ENCODE assay signal across 8 mouse cellular contexts in genomic region chr10:128084160-128084559, GRCm38 (mm10). TPM values are rescaled to one million over a fixed set of nuclear protein-coding genes. Genes with fewer than 3 reads are reported as not detected.
DNase-seq lines count a peak whose midpoint lies in the region; ATAC-seq and TF ChIP-seq lines count a peak whose summit lies in the region.

No protein-coding gene starts in this region.

- peak overlapping the region; percentile 73 for H3K4me2 ChIP-seq in lung, embryonic 16.5 days (ENCODE audit: low read depth, low read length)
- H3K4me2 ChIP-seq in embryonic facial prominence, embryonic 12.5 days (replicated peaks), result peak overlapping the region; percentile 79
- H3K4me2 ChIP-seq in intestine, embryonic 16.5 days (ENCODE audit: low read depth, low read length), result peak overlapping the region; percentile 75

- ATAC-seq in lung, embryonic 16.5 days (ENCODE audit: low read depth), result no peak
- no peak for ATAC-seq in embryonic facial prominence, embryonic 12.5 days (ENCODE audit: insufficient number of reproducible peaks, insufficient read depth, low FRiP score, low TSS enrichment)
- no peak for ATAC-seq in intestine, embryonic 16.5 days
- ATAC-seq in inflammation-experienced regulatory T-cells, adult 6 months, result no peak
- no peak for ATAC-seq in activated CD4-positive, CD25-positive, alpha-beta regulatory T cell, adult 4 months

- peaks cover 9% of the 10 kb centered on the region; the same call in 1 of the 2 replicates for H3K4me1 ChIP-seq in lung, embryonic 16.5 days (replicated peaks; ENCODE audit: control insufficient read depth, insufficient read depth, low read length)
- peaks cover 16% of the 10 kb centered on the region for H3K4me1 ChIP-seq in embryonic facial prominence, embryonic 12.5 days
- peaks cover 8% of the 10 kb centered on the region for H3K4me1 ChIP-seq in intestine, embryonic 16.5 days (ENCODE audit: control insufficient read depth, insufficient read depth, low read length)
- H3K4me1 ChIP-seq in olfactory bulb, adult 2 months (ENCODE audit: control insufficient read depth, insufficient read depth, low read length), result peaks cover 9% of the 10 kb centered on the region; the same call in 1 of the 2 replicates

- H3K27ac ChIP-seq in lung, embryonic 16.5 days (ENCODE audit: low read length), result peak overlapping the region; percentile 83
- no peak overlapping the region for H3K27ac ChIP-seq in embryonic facial prominence, embryonic 12.5 days
- H3K27ac ChIP-seq in intestine, embryonic 16.5 days (ENCODE audit: low read length), result peak overlapping the region; percentile 72
- H3K27ac ChIP-seq in olfactory bulb, adult 2 months (ENCODE audit: insufficient read depth, low read depth, low read length), result peak overlapping the region; percentile 100; the same call in 1 of the 2 replicates

- no peak for TF ChIP-seq CTCF in olfactory bulb, adult 2 months (IDR thresholded peaks at IDR 0.05; ENCODE audit: insufficient read depth, low read depth, low read length)

- 0% methylated on average over 3 of the region's 3 CpGs for WGBS in lung, embryonic 16.5 days
- 4% methylated on average over 3 of the region's 3 CpGs for WGBS in embryonic facial prominence, embryonic 12.5 days
- 3% methylated on average over 3 of the region's 3 CpGs for WGBS in intestine, embryonic 16.5 days
- WGBS in olfactory bulb, adult 2 months, result under 1% methylated on average over 3 of the region's 3 CpGs

- H3K27me3 ChIP-seq in lung, embryonic 16.5 days (ENCODE audit: control insufficient read depth, insufficient read depth, low read depth, low read length), result no peaks in the 10 kb centered on the region
- H3K27me3 ChIP-seq in embryonic facial prominence, embryonic 12.5 days, result no peaks in the 10 kb centered on the region
- H3K27me3 ChIP-seq in intestine, embryonic 16.5 days (replicated peaks; ENCODE audit: control insufficient read depth, insufficient read depth, low read length), result no peaks in the 10 kb centered on the region

- H3K9ac ChIP-seq in lung, embryonic 16.5 days (ENCODE audit: low read length), result peak overlapping the region; percentile 99
- H3K9ac ChIP-seq in embryonic facial prominence, embryonic 12.5 days, result peak overlapping the region; percentile 99
- H3K9ac ChIP-seq in intestine, embryonic 16.5 days (ENCODE audit: low read depth, low read length), result peak overlapping the region; percentile 82

- H3K4me3 ChIP-seq in lung, embryonic 16.5 days (ENCODE audit: low read length), result peak overlapping the region; percentile 100
- peak overlapping the region; percentile 95 for H3K4me3 ChIP-seq in embryonic facial prominence, embryonic 12.5 days
- peak overlapping the region; percentile 81 for H3K4me3 ChIP-seq in intestine, embryonic 16.5 days (ENCODE audit: low read length)
- H3K4me3 ChIP-seq in olfactory bulb, adult 2 months (ENCODE audit: insufficient read depth, low read depth, low read length), result peak overlapping the region; percentile 96

- no peak for DNase-seq in lung, postnatal 10 days
- no peak for DNase-seq in layer of hippocampus, adult 11-12 months (ENCODE audit: low spot score)

- peaks cover 39% of the 10 kb centered on the region for H3K36me3 ChIP-seq in lung, embryonic 16.5 days (ENCODE audit: control insufficient read depth, insufficient read depth, low read length)
- peaks cover 47% of the 10 kb centered on the region for H3K36me3 ChIP-seq in embryonic facial prominence, embryonic 12.5 days
- peaks cover 24% of the 10 kb centered on the region for H3K36me3 ChIP-seq in intestine, embryonic 16.5 days (ENCODE audit: control insufficient read depth, insufficient read depth, low read length)

- H3K9me3 ChIP-seq in lung, embryonic 16.5 days (ENCODE audit: control insufficient read depth, low read length), result no peaks in the 10 kb centered on the region
- no peaks in the 10 kb centered on the region for H3K9me3 ChIP-seq in embryonic facial prominence, embryonic 12.5 days
- H3K9me3 ChIP-seq in intestine, embryonic 16.5 days (ENCODE audit: control insufficient read depth, low read length), result no peaks in the 10 kb centered on the region

- TF ChIP-seq POLR2A in olfactory bulb, adult 2 months (IDR thresholded peaks at IDR 0.05; ENCODE audit: insufficient read depth, low read depth, low read length), result no peak

RNA-seq across cellular contexts. Expression of gene Atp5b, which starts 1.1 kb away (rescaled TPM):
- 2,116 and 2,117 TPM in 2 replicates for polyA plus RNA-seq in lung, embryonic 16.5 days (2015; fragmentation: Nextera tagmentation; extraction: Ambion mirVana)
- 1,967 TPM in 2 replicates for polyA plus RNA-seq in embryonic facial prominence, embryonic 12.5 days (2016; fragmentation: Nextera tagmentation; extraction: Ambion mirVana)
- 3,551 and 3,599 TPM in 2 replicates for polyA plus RNA-seq in intestine, embryonic 16.5 days (2015; fragmentation: Nextera tagmentation; extraction: Ambion mirVana)
- 323 and 1,263 TPM in 2 replicates for polyA plus RNA-seq in olfactory bulb, adult 2 months (2012; ENCODE audit: insufficient read depth, insufficient read length, low replicate concordance, missing spikeins)
- 100 to 1,000 TPM; 459 to 529 (median 464) TPM for polyA plus RNA-seq in inflammation-experienced regulatory T-cells, adult 6 months (2017; shearing (Covaris generic))
- polyA plus RNA-seq in activated CD4-positive, CD25-positive, alpha-beta regulatory T cell, adult 4 months (2017; shearing (Covaris generic)), result 100 to 1,000 TPM; 413 to 469 TPM

RNA-seq across cellular contexts. Expression of gene Baz2a, which starts 7.2 kb away (rescaled TPM):
- 10.2 and 11.4 TPM in 2 replicates for polyA plus RNA-seq in lung, embryonic 16.5 days (2015; fragmentation: Nextera tagmentation; extraction: Ambion mirVana)
- polyA plus RNA-seq in embryonic facial prominence, embryonic 12.5 days (2016; fragmentation: Nextera tagmentation; extraction: Ambion mirVana), result 9.0 and 9.1 TPM in 2 replicates
- 9.6 and 10.1 TPM in 2 replicates for polyA plus RNA-seq in intestine, embryonic 16.5 days (2015; fragmentation: Nextera tagmentation; extraction: Ambion mirVana)
- 53.8 and 199 TPM in 2 replicates for polyA plus RNA-seq in olfactory bulb, adult 2 months (2012; ENCODE audit: insufficient read depth, insufficient read length, low replicate concordance, missing spikeins)
- polyA plus RNA-seq in inflammation-experienced regulatory T-cells, adult 6 months (2017; shearing (Covaris generic)), result 10 to 100 TPM; 37.9 to 63.7 (median 44.3) TPM
- 10 to 100 TPM; 44.1 to 53.3 TPM for polyA plus RNA-seq in activated CD4-positive, CD25-positive, alpha-beta regulatory T cell, adult 4 months (2017; shearing (Covaris generic))

RNA-seq across cellular contexts. Expression of gene Ptges3, which starts 25.4 kb away (rescaled TPM):
- polyA plus RNA-seq in lung, embryonic 16.5 days (2015; fragmentation: Nextera tagmentation; extraction: Ambion mirVana), result 432 and 461 TPM in 2 replicates
- polyA plus RNA-seq in embryonic facial prominence, embryonic 12.5 days (2016; fragmentation: Nextera tagmentation; extraction: Ambion mirVana), result 541 and 578 TPM in 2 replicates
- polyA plus RNA-seq in intestine, embryonic 16.5 days (2015; fragmentation: Nextera tagmentation; extraction: Ambion mirVana), result 371 and 401 TPM in 2 replicates
- polyA plus RNA-seq in olfactory bulb, adult 2 months (2012; ENCODE audit: insufficient read depth, insufficient read length, low replicate concordance, missing spikeins), result not detected in 2 replicates
- polyA plus RNA-seq in inflammation-experienced regulatory T-cells, adult 6 months (2017; shearing (Covaris generic)), result 100 to 1,000 TPM; 186 to 360 (median 347) TPM
- 100 to 1,000 TPM; 194 to 285 TPM for polyA plus RNA-seq in activated CD4-positive, CD25-positive, alpha-beta regulatory T cell, adult 4 months (2017; shearing (Covaris generic))

RNA-seq across cellular contexts. Expression of gene Naca, which starts 48.8 kb away (rescaled TPM):
- polyA plus RNA-seq in lung, embryonic 16.5 days (2015; fragmentation: Nextera tagmentation; extraction: Ambion mirVana), result 647 and 740 TPM in 2 replicates
- polyA plus RNA-seq in embryonic facial prominence, embryonic 12.5 days (2016; fragmentation: Nextera tagmentation; extraction: Ambion mirVana), result 832 and 847 TPM in 2 replicates
- 686 and 732 TPM in 2 replicates for polyA plus RNA-seq in intestine, embryonic 16.5 days (2015; fragmentation: Nextera tagmentation; extraction: Ambion mirVana)
- polyA plus RNA-seq in olfactory bulb, adult 2 months (2012; ENCODE audit: insufficient read depth, insufficient read length, low replicate concordance, missing spikeins), result not detected in 2 replicates
- polyA plus RNA-seq in inflammation-experienced regulatory T-cells, adult 6 months (2017; shearing (Covaris generic)), result 1,000 to 10,000 TPM in 2 of 3 experiments, 100 to 1,000 TPM in 1; 923 to 1,212 (median 1,047) TPM
- polyA plus RNA-seq in activated CD4-positive, CD25-positive, alpha-beta regulatory T cell, adult 4 months (2017; shearing (Covaris generic)), result 1,000 to 10,000 TPM; 1,124 to 1,330 TPM
